Mouse (Mus musculus): ENCODE measurements at regions not wholly inside any gene's neighbourhood (a gene's known extent, or its start where the extent isn't known, plus 50 kb on each side); places are given as distances from the start of the nearest gene placed in this dataset.

GRCm38 (mm10) chr9:47054595-47054994 lies 56.1 kb downstream of the Gm4791 start:
- in situ Hi-C loops (cut with MboI, MseI) = no loop called here

- in situ Hi-C loops (cut with MboI, MseI) = no loop called here
These were observed 57.0 kb downstream of the Gm4791 start for GRCm38 (mm10) chr9:47055558-47055957.

- in situ Hi-C loops (cut with MboI, MseI) = no loop called here
These were observed 60.9 kb downstream of the Gm4791 start for GRCm38 (mm10) chr9:47059339-47060005.

GRCm38 (mm10) chr9:47060757-47061156 lies 62.2 kb downstream of the Gm4791 start:
- in situ Hi-C loops (cut with MboI, MseI) = no loop called here

- in situ Hi-C loops (cut with MboI, MseI) = no loop called here
These were observed 64.0 kb downstream of the Gm4791 start for GRCm38 (mm10) chr9:47062516-47062915.

GRCm38 (mm10) chr9:47063751-47064150 lies 65.2 kb downstream of the Gm4791 start:
- in situ Hi-C loops (cut with MboI, MseI) = no loop called here

GRCm38 (mm10) chr9:47064463-47065032 lies 66.0 kb downstream of the Gm4791 start:
- in situ Hi-C loops (cut with MboI, MseI) = no loop called here

- in situ Hi-C loops (cut with MboI, MseI) = no loop called here
These were observed 70.9 kb downstream of the Gm4791 start for GRCm38 (mm10) chr9:47069436-47069835.

GRCm38 (mm10) chr9:47070958-47071357 lies 72.4 kb downstream of the Gm4791 start:
- in situ Hi-C loops (cut with MboI, MseI) = no loop called here

- in situ Hi-C loops (cut with MboI, MseI) = no loop called here
These were observed 78.4 kb downstream of the Gm4791 start for GRCm38 (mm10) chr9:47076946-47077345.

GRCm38 (mm10) chr9:47077416-47077815 lies 78.9 kb downstream of the Gm4791 start:
- in situ Hi-C loops (cut with MboI, MseI) = no loop called here

- in situ Hi-C loops (cut with MboI, MseI) = no loop called here
These were observed 79.4 kb downstream of the Gm4791 start for GRCm38 (mm10) chr9:47077945-47078344.

GRCm38 (mm10) chr9:47081407-47081806 lies 82.9 kb downstream of the Gm4791 start:
- in situ Hi-C loops (cut with MboI, MseI) = no loop called here

- in situ Hi-C loops (cut with MboI, MseI) = no loop called here
These were observed 93.3 kb downstream of the Gm4791 start for GRCm38 (mm10) chr9:47091796-47092195.

- in situ Hi-C loops (cut with MboI, MseI) = no loop called here
These were observed 97.1 kb downstream of the Gm4791 start for GRCm38 (mm10) chr9:47095656-47096055.

GRCm38 (mm10) chr9:47103316-47103715 lies 104.8 kb downstream of the Gm4791 start:
- in situ Hi-C loops (cut with MboI, MseI) = no loop called here

- in situ Hi-C loops (cut with MboI, MseI) = no loop called here
These were observed 105.4 kb downstream of the Gm4791 start for GRCm38 (mm10) chr9:47103966-47104365.

- in situ Hi-C loops (cut with MboI, MseI) = no loop called here
These were observed 109.6 kb downstream of the Gm4791 start for GRCm38 (mm10) chr9:47108096-47108495.

GRCm38 (mm10) chr9:47119253-47119652 lies 120.7 kb downstream of the Gm4791 start:
- in situ Hi-C loops (cut with MboI, MseI) = no loop called here

GRCm38 (mm10) chr9:47123113-47123512 lies 124.6 kb downstream of the Gm4791 start:
- in situ Hi-C loops (cut with MboI, MseI) = no loop called here

- in situ Hi-C loops (cut with MboI, MseI) = no loop called here
These were observed 127.0 kb downstream of the Gm4791 start for GRCm38 (mm10) chr9:47125517-47125916.

- in situ Hi-C loops (cut with MboI, MseI) = no loop called here
These were observed 127.7 kb downstream of the Gm4791 start for GRCm38 (mm10) chr9:47126236-47126635.

GRCm38 (mm10) chr9:47127756-47128424 lies 129.3 kb downstream of the Gm4791 start:
- in situ Hi-C loops (cut with MboI, MseI) = no loop called here
